8 mouse cellular contexts compared by ENCODE assay signal in the genomic region with DNA sequence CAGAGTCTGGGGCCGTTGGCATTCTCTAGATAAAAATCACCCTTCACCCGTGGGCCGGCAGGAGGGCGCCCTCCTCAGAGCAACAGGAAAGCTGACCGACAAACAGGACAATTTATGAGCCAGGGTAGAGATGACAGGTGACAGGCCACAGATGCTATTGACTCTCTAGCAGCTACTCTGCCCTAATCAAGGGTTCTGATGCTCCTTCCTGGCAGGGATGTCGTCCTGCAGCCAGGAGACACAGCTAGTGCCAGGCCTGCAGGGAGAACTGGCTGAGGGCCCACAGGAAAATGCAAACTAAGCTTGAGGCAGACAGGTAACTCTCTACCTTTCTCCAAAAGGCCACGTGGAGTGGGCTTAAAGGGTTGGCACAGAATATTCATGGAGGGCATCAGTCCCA. TPM values are rescaled to one million over a fixed set of nuclear protein-coding genes. Genes with fewer than 3 reads are reported as not detected.
A peak's percentile ranks its signal among the peaks of the same experiment; 100 is the strongest.
DNase-seq lines count a peak whose midpoint lies in the region; ATAC-seq and TF ChIP-seq lines count a peak whose summit lies in the region.

No protein-coding gene starts in this region.

- intact Hi-C loops in heart, adult 2 months (cut with DNase I), result no loop called here
- intact Hi-C loops in heart, postnatal 10 days (cut with DNase I), result no loop called here

- no peak for TF ChIP-seq EP300 in heart, adult 2 months (IDR thresholded peaks at IDR 0.05; ENCODE audit: insufficient read depth, low read depth, low read length)

- ATAC-seq in embryonic facial prominence, embryonic 14.5 days (ENCODE audit: low read depth), result no peak
- ATAC-seq in limb, embryonic 14.5 days (ENCODE audit: low FRiP score, low read depth), result no peak

- H3K79me2 ChIP-seq in heart, adult 2 months (replicated peaks; ENCODE audit: control insufficient read depth, insufficient read depth, low read length), result no peaks in the 10 kb centered on the region

- H3K4me3 ChIP-seq in heart, adult 2 months, result peak overlapping the region; percentile 87
- H3K4me3 ChIP-seq in E14TG2a.4 (replicated peaks; ENCODE audit: low read length), result peak overlapping the region; percentile 84
- H3K4me3 ChIP-seq in embryonic facial prominence, embryonic 14.5 days (ENCODE audit: low read depth, low read length), result peak overlapping the region; percentile 76
- H3K4me3 ChIP-seq in limb, embryonic 14.5 days (replicated peaks; ENCODE audit: low read length), result peak overlapping the region; percentile 70

- TF ChIP-seq POLR2A in heart, adult 2 months (IDR thresholded peaks at IDR 0.05; ENCODE audit: insufficient read depth, low read depth, low read length), result no peak
- TF ChIP-seq POLR2A in limb, embryonic 14.5 days (IDR thresholded peaks at IDR 0.05; ENCODE audit: borderline replicate concordance, extremely low read depth, insufficient read depth, insufficient read length), result no peak

- H3K27ac ChIP-seq in heart, adult 2 months, result no peak overlapping the region
- no peak overlapping the region for H3K27ac ChIP-seq in embryonic facial prominence, embryonic 14.5 days (replicated peaks; ENCODE audit: low read depth, low read length)
- no peak overlapping the region for H3K27ac ChIP-seq in limb, embryonic 14.5 days (replicated peaks; ENCODE audit: low read depth, low read length)

- no peak for TF ChIP-seq CTCF in heart, adult 2 months (IDR thresholded peaks at IDR 0.05)
- no peak for TF ChIP-seq CTCF in E14TG2a.4 (conservative IDR thresholded peaks at IDR 0.05; ENCODE audit: low read length)

- peak overlapping the region; percentile 96 for H3K4me2 ChIP-seq in embryonic facial prominence, embryonic 14.5 days (ENCODE audit: low read depth, low read length)
- peak overlapping the region; percentile 88 for H3K4me2 ChIP-seq in limb, embryonic 14.5 days (replicated peaks; ENCODE audit: low read depth, low read length, severe bottlenecking)

- no peaks in the 10 kb centered on the region for H3K36me3 ChIP-seq in heart, adult 2 months (ENCODE audit: control insufficient read depth, insufficient read depth, low read length)
- peaks cover 17% of the 10 kb centered on the region for H3K36me3 ChIP-seq in E14TG2a.4 (ENCODE audit: insufficient read depth, low read length)
- H3K36me3 ChIP-seq in embryonic facial prominence, embryonic 14.5 days (ENCODE audit: control insufficient read depth, insufficient read depth, low read length), result peaks cover 12% of the 10 kb centered on the region
- H3K36me3 ChIP-seq in limb, embryonic 14.5 days (ENCODE audit: control insufficient read depth, insufficient read depth, low read length), result peaks cover 12% of the 10 kb centered on the region

- peak overlapping the region; percentile 85; the same call in 1 of the 2 replicates for H3K9ac ChIP-seq in heart, adult 2 months (ENCODE audit: low read depth, low read length)
- H3K9ac ChIP-seq in embryonic facial prominence, embryonic 14.5 days (ENCODE audit: low read depth, low read length), result peak overlapping the region; percentile 82
- H3K9ac ChIP-seq in limb, embryonic 14.5 days (ENCODE audit: low read depth, low read length, severe bottlenecking), result peak overlapping the region; percentile 72

- no peaks in the 10 kb centered on the region for H3K27me3 ChIP-seq in heart, adult 2 months (ENCODE audit: control insufficient read depth, insufficient read depth, low read length)
- H3K27me3 ChIP-seq in E14TG2a.4 (ENCODE audit: insufficient read depth, low read length), result peaks cover 58% of the 10 kb centered on the region
- H3K27me3 ChIP-seq in embryonic facial prominence, embryonic 14.5 days (replicated peaks; ENCODE audit: control insufficient read depth, insufficient read depth, low read length), result peaks cover 21% of the 10 kb centered on the region
- peaks cover 16% of the 10 kb centered on the region for H3K27me3 ChIP-seq in limb, embryonic 14.5 days (ENCODE audit: control insufficient read depth, insufficient read depth, low read length)

- no peak for DNase-seq in heart, adult 2 months
- DNase-seq in heart, postnatal 10 days, result no peak
- no peak for DNase-seq in embryonic facial prominence, embryonic 14.5 days (ENCODE audit: low spot score)
- no peak for DNase-seq in limb, embryonic 14.5 days (ENCODE audit: low spot score)
- no peak for DNase-seq in urinary bladder, postnatal 36 days (ENCODE audit: low spot score in 2 of 2)
- no peak for DNase-seq in spleen, postnatal 10 days (ENCODE audit: low spot score in 2 of 2)
- no peak for DNase-seq in adrenal gland, postnatal 4 days (ENCODE audit: low spot score in 2 of 2)

- no peaks in the 10 kb centered on the region for H3K9me3 ChIP-seq in E14TG2a.4 (ENCODE audit: low read length)
- H3K9me3 ChIP-seq in embryonic facial prominence, embryonic 14.5 days (ENCODE audit: control insufficient read depth, low read length), result no peaks in the 10 kb centered on the region
- no peaks in the 10 kb centered on the region for H3K9me3 ChIP-seq in limb, embryonic 14.5 days (ENCODE audit: control insufficient read depth, low read length)

- WGBS in heart, adult 2 months, result 21% methylated on average over 7 of the region's 7 CpGs
- WGBS in embryonic facial prominence, embryonic 14.5 days, result 25% methylated on average over 7 of the region's 7 CpGs
- WGBS in limb, embryonic 14.5 days, result 16% methylated on average over 7 of the region's 7 CpGs

- peaks cover 15% of the 10 kb centered on the region for H3K4me1 ChIP-seq in heart, adult 2 months (ENCODE audit: control insufficient read depth, insufficient read depth, low read length)
- H3K4me1 ChIP-seq in E14TG2a.4 (replicated peaks; ENCODE audit: low read depth, low read length), result peaks cover 35% of the 10 kb centered on the region
- H3K4me1 ChIP-seq in embryonic facial prominence, embryonic 14.5 days (ENCODE audit: control insufficient read depth, insufficient read depth, low read length), result peaks cover 21% of the 10 kb centered on the region
- H3K4me1 ChIP-seq in limb, embryonic 14.5 days (ENCODE audit: control insufficient read depth, insufficient read depth, low read length), result peaks cover 22% of the 10 kb centered on the region

RNA-seq across cellular contexts. Expression of gene Impdh1, which starts 5.0 kb away (rescaled TPM):
- total RNA-seq in heart, adult 2 months (2021), result 10 to 100 TPM; 17.8 to 18.9 TPM
- 34.2 and 36.3 TPM in 2 replicates for polyA plus RNA-seq in heart, adult 2 months (2012; rRNA removed)
- total RNA-seq in heart, postnatal 10 days (2021), result 10 to 100 TPM; 35.2 to 41.5 TPM
- polyA plus RNA-seq in embryonic facial prominence, embryonic 14.5 days (2014; fragmentation: Nextera tagmentation; extraction: Ambion mirVana), result 47.1 and 50.7 TPM in 2 replicates
- 42.1 and 53.1 TPM in 2 replicates for polyA plus RNA-seq in limb, embryonic 14.5 days (2012; rRNA removed)
- 46.6 and 49.2 TPM in 2 replicates for polyA plus RNA-seq in limb, embryonic 14.5 days (2014; fragmentation: Nextera tagmentation; extraction: Ambion mirVana)
- total RNA-seq in adrenal gland, postnatal 4 days (2021), result 10 to 100 TPM; 62.1 to 65.9 TPM

RNA-seq across cellular contexts. Expression of gene Prrt4, which starts 31.8 kb away (rescaled TPM):
- total RNA-seq in heart, adult 2 months (2021), result 1 to 10 TPM; 2.2 TPM
- 2.0 and 2.2 TPM in 2 replicates for polyA plus RNA-seq in heart, adult 2 months (2012; rRNA removed)
- total RNA-seq in heart, postnatal 10 days (2021), result 1 to 10 TPM; 6.4 to 6.7 TPM
- polyA plus RNA-seq in embryonic facial prominence, embryonic 14.5 days (2014; fragmentation: Nextera tagmentation; extraction: Ambion mirVana), result 0.82 and 1.4 TPM in 2 replicates
- polyA plus RNA-seq in limb, embryonic 14.5 days (2012; rRNA removed), result 1.2 and 1.8 TPM in 2 replicates
- 0.92 and 1.1 TPM in 2 replicates for polyA plus RNA-seq in limb, embryonic 14.5 days (2014; fragmentation: Nextera tagmentation; extraction: Ambion mirVana)
- 10 to 100 TPM; 11.1 to 11.7 TPM for total RNA-seq in adrenal gland, postnatal 4 days (2021)

RNA-seq across cellular contexts. Expression of gene Rbm28, which starts 46.3 kb away (rescaled TPM):
- total RNA-seq in heart, adult 2 months (2021), result 10 to 100 TPM; 18.4 to 18.8 TPM
- polyA plus RNA-seq in heart, adult 2 months (2012; rRNA removed), result 4.6 and 13.2 TPM in 2 replicates
- total RNA-seq in heart, postnatal 10 days (2021), result 10 to 100 TPM; 21.0 to 22.5 TPM
- polyA plus RNA-seq in embryonic facial prominence, embryonic 14.5 days (2014; fragmentation: Nextera tagmentation; extraction: Ambion mirVana), result 35.9 and 39.5 TPM in 2 replicates
- 45.9 and 59.8 TPM in 2 replicates for polyA plus RNA-seq in limb, embryonic 14.5 days (2012; rRNA removed)
- 35.7 and 47.7 TPM in 2 replicates for polyA plus RNA-seq in limb, embryonic 14.5 days (2014; fragmentation: Nextera tagmentation; extraction: Ambion mirVana)
- total RNA-seq in adrenal gland, postnatal 4 days (2021), result 10 to 100 TPM; 32.5 to 33.7 TPM
